Mouse (Mus musculus): Measurements from ENCODE around the gene Frmpd4.

GRCm38 (mm10) chrX:167828456-167828855 is 748.6 kb downstream of the Frmpd4 start:
- no peak for TF ChIP-seq POLR2A (IDR thresholded peaks at IDR 0.05; ENCODE audit: insufficient read length, low read depth)
- no peak for TF ChIP-seq MAX (IDR thresholded peaks at IDR 0.05; ENCODE audit: low read depth)
- TF ChIP-seq E2F4 (IDR thresholded peaks at IDR 0.05; ENCODE audit: insufficient read depth) = no peak
- no peak for TF ChIP-seq USF1 (IDR thresholded peaks at IDR 0.05; ENCODE audit: low read depth)
- no peak for TF ChIP-seq MYOD1 (IDR thresholded peaks at IDR 0.05; ENCODE audit: control insufficient read depth in 1 of 3, insufficient read length in 2 of 3, low read depth in 2 of 3)
- no peak for TF ChIP-seq POLR2AphosphoS2 (IDR thresholded peaks at IDR 0.05; ENCODE audit: insufficient read length, low read depth)
- no peak for TF ChIP-seq REST (IDR thresholded peaks at IDR 0.05; ENCODE audit: insufficient read depth, insufficient read length)

All from myocyte (in vitro differentiated cells).